Mouse (Mus musculus): ENCODE results near the gene Kcnk16.

DNA sequence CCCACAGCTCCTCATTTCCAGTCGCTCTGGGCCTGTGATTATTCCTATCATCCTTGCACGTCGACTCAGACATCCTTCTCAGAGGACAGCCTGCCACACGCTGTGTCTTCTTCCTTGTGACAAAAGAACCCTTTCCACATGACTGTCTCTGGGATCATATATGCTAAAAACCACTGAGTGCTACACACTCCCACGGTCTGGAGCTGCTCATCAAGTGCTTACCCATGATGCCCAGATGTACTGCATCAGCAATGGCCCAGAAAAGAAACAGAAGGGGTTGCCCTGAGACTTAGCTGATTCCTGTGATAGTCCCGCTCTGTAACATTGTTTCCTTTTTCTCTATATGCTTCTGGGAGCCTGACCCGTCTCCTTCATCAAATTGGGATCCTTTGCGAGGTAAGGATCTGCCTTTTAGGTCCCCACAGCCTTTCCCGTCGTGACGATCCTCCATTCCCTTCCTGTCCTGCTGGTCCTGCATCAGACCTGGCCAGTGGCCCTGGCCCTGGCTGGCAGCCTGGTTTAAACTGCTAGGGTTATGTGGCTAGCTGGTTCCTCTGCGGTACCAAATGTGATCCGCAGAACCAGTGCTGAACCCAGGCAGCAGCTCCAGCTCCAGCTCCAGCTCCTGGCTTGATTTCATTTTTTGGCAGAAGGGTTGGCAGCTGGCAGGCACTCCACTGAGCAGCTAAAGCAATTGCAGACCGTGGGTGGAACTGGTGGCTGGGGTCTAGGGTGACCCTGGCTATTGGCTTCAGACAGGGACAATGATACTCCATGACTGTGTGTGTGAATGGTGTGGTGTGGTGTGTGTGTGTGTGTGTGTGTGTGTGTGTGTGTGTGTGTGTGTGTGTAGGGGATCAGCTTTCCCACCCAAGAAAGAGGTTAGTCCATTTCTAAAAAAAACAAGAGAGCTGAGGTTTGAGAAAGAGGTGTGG is 18.5 kb downstream of the Kcnk16 start:
- TF ChIP-seq CTCF (IDR thresholded peaks at IDR 0.05; ENCODE audit: low read depth): no peak
- TF ChIP-seq EP300 (optimal IDR thresholded peaks at IDR 0.05): no peak
